Mouse (Mus musculus) megakaryocyte, embryonic 14.5 days (primary cell): Measurements from ENCODE around the gene Ctdspl2. TPM values are rescaled to one million over a fixed set of nuclear protein-coding genes. Genes with fewer than 3 reads are reported as not detected.
"Not testable (repeated sequence)": the region's sequence is repeated elsewhere in the genome, so short reads cannot be mapped to it uniquely, and the experiment has no call there.

Source experiments
- H3K27me3 ChIP-seq: replicated peaks from 2 replicates; pipeline ENCODE3; 2012; ENCODE audit warnings: inconsistent platforms
- H3K36me3 ChIP-seq: replicated peaks from 2 replicates; pipeline ENCODE3; 2012; ENCODE audit warnings: low read length, inconsistent platforms, mixed read lengths
- H3K4me1 ChIP-seq: 2 replicates; pipeline ENCODE4 v1.6.1; 2012; ENCODE audit warnings: inconsistent platforms
- H3K4me3 ChIP-seq: replicated peaks from 2 replicates; pipeline ENCODE3; 2012; ENCODE audit warnings: moderate library complexity, mild to moderate bottlenecking, inconsistent platforms
- H3K9me3 ChIP-seq: 2 replicates; pipeline ENCODE4 v1.6.1; 2012; ENCODE audit warnings: inconsistent platforms
- FLI1 ChIP-seq: IDR thresholded peaks from 2 replicates; pipeline ENCODE4 v1.6.1; 2012; ENCODE audit warnings: low read length, inconsistent platforms, mixed read lengths
- GATA1 ChIP-seq: IDR thresholded peaks from 3 replicates; pipeline ENCODE4 v1.6.1; 2012; ENCODE audit warnings: mixed read lengths, low read length, inconsistent platforms, borderline replicate concordance
- polyA plus RNA-seq: library from polyadenylated mRNA; stranded (reverse); fragments of >175 nt; gene quantifications from 2 replicates; pipeline ENCODE4 v1.2.3, GENCODE M21; 2012; ENCODE audit warnings: low replicate concordance; ENCODE audit not compliant: insufficient read depth

Gene Ctdspl2
- 0.40 TPM in 1 of 2 replicates, not detected in the other for polyA plus RNA-seq

GRCm38 (mm10) chr2:121955765-121956223 lies at the start of gene Ctdspl2, which contains the start of gene Mageb3:
Gene Ctdspl2, plus strand, starts transcription at chr2:121956001.
Gene Mageb3, minus strand, starts transcription at chr2:121956092.
- Histone ChIP-seq H3K9me3 (no peaks in the 10 kb centered on the region), H3K4me1 (peaks cover 25% of the 10 kb centered on the region), H3K4me3 (peak within 1 kb of the TSS; percentile 99), H3K27me3 (no peaks in the 10 kb centered on the region), H3K36me3 (peaks cover 13% of the 10 kb centered on the region)
- TF ChIP-seq GATA1 (no peak), FLI1 (no peak)

DNA sequence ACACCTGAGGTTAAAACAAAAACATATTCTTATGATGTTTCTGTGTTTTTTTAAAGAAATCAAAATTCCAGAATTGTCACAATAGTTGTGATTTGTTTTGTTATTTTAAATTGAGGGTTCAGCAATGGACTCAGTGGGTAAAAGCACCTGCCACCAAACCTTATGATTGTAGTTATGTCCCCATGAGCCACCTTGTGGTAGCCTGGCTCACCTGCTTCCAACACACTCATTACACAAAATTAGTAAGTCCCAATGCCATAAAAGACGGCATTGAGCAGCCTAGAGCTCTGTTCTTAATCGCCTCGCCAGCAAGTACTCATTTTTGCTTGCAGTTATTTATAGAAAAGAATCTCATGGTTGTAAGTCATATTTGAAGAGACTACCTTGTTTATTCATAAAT lies 45.8 kb upstream of the Ctdspl2 start:
- no peaks in the 10 kb centered on the region for H3K9me3 ChIP-seq
- H3K4me3 ChIP-seq = no peak overlapping the region
- H3K36me3 ChIP-seq = peaks cover 20% of the 10 kb centered on the region
- no peaks in the 10 kb centered on the region; the same call in 1 of the 2 replicates for H3K4me1 ChIP-seq
- H3K27me3 ChIP-seq = no peaks in the 10 kb centered on the region
- no peak for TF ChIP-seq FLI1
- TF ChIP-seq GATA1 = no peak

DNA sequence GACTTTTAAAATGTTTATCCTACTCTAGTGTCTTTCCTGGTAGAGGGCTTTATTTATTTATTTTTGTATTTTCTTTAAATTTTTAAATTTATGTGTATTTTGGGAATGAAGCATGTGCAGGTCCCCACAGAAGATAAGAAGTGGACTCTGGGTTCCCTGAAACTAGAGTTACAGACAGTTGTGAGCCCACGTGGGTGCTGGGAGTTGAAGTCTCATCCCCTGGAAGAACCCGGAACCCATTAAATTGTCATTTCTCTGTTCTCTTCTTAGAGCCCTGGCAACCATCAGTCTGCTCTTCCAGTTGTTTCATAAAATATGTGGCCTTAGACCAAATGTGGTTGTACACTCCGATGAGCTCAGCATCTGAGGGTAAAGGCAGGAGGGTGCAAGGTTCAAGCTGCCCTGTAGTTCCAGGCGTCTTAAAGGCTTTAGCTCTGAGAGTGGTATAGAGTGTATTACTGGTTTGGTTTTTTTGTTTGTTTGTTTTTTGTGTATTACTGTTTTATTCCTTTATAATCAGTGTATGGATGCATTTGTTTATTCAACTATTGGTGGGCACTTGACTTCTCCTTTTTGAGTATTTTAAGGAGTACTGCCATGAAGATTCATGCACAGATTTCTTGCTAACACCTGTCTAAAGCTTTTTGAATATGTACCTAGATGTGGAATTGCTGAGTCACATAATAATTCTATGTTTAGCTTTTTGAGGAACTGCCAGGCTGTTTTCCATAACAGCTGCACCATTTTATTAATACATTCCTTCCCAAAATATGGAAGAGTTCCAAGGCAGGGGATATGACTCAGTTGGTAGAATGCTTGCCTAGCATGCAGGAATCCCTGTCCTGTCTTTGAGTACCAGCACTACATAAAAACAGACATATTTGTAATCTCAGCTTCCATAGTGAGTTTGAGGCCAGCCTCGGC lies 39.5 kb upstream of the Ctdspl2 start:
- H3K4me1 ChIP-seq = no peaks in the 10 kb centered on the region; the same call in 1 of the 2 replicates
- H3K4me3 ChIP-seq = no peak overlapping the region
- no peaks in the 10 kb centered on the region for H3K27me3 ChIP-seq
- no peaks in the 10 kb centered on the region for H3K9me3 ChIP-seq
- peaks cover 13% of the 10 kb centered on the region for H3K36me3 ChIP-seq
- TF ChIP-seq GATA1 (no peak), FLI1 (no peak)

GRCm38 (mm10) chr2:121937624-121938023 lies 18.2 kb upstream of the Ctdspl2 start:
- not testable (repeated sequence) for H3K36me3 ChIP-seq, H3K4me3 ChIP-seq, H3K4me1 ChIP-seq, H3K27me3 ChIP-seq, H3K9me3 ChIP-seq

DNA sequence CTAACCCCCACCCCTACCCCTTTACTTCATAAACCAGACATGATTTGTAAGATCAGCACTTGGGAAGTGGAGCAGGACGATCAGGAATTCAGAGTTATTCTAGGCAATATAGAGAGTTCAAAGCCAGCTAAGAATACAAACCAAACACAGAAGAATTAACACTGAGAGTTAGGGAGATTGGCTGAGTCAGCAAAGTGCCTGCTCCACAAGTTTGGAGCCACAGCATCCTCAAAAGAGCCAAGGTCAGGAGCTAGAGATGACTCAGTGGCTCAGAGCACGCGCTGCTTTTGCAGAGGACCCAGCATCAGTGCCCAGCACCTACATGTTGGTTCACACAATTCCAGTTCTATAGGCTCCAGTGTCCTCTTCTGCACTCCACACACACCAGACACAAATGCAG lies 12.4 kb upstream of the Ctdspl2 start:
- peaks cover 1% of the 10 kb centered on the region for H3K27me3 ChIP-seq
- H3K4me3 ChIP-seq = no peak overlapping the region
- TF ChIP-seq GATA1 (no peak), FLI1 (no peak)
- H3K9me3 ChIP-seq = no peaks in the 10 kb centered on the region
- H3K4me1 ChIP-seq = no peaks in the 10 kb centered on the region
- no peaks in the 10 kb centered on the region for H3K36me3 ChIP-seq

GRCm38 (mm10) chr2:121954971-121955656 lies 687 bp upstream of the Ctdspl2 start:
- H3K4me1 ChIP-seq = peaks cover 25% of the 10 kb centered on the region
- peaks cover 7% of the 10 kb centered on the region for H3K36me3 ChIP-seq
- H3K27me3 ChIP-seq = no peaks in the 10 kb centered on the region
- TF ChIP-seq FLI1 = no peak
- no peak for TF ChIP-seq GATA1
- no peaks in the 10 kb centered on the region for H3K9me3 ChIP-seq
- peak overlapping the region; percentile 99 for H3K4me3 ChIP-seq

DNA sequence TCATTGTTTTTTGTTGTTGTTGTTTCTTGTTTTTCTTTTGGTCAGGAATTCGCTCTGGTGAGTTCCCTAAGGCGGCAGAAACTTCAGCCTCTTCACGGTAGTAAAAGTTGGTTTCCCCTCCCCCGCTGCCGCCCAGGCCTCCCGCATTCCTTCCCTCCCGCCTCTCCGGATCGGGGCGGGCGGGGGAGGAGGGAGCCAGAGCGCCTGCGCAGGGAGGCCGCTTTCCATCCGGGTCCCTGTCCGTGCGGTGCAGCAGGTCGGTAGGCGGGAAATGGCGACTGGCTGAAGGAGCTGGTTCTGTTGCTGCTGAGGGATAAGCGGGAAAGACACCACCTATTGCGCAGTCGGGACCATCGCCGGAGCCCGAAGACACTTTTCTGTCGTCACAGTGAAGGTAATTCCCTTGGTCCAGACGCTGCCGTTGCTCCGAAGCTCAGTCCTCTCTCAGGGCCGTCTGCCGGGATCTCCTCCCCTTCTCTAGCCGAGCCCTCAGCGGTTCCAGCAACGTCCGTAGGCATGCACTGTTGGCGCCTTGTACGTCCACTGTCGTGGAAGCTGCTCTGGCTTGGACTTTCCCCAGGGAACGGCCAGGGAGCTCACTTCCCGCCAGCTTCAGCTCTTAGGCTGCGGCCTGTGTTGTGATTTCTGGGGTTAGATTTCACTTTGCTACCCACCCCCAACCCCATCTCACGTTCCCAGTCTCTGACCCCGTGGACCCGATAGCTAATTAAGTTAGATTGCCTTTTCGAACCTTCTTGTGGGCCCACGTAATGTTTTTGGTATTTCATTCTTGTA lies 620 bp downstream of the Ctdspl2 start:
- no peaks in the 10 kb centered on the region for H3K27me3 ChIP-seq
- H3K36me3 ChIP-seq = peaks cover 13% of the 10 kb centered on the region
- H3K9me3 ChIP-seq = no peaks in the 10 kb centered on the region
- TF ChIP-seq GATA1 (no peak), FLI1 (no peak)
- H3K4me1 ChIP-seq = peaks cover 25% of the 10 kb centered on the region
- H3K4me3 ChIP-seq = peak overlapping the region; percentile 99

DNA sequence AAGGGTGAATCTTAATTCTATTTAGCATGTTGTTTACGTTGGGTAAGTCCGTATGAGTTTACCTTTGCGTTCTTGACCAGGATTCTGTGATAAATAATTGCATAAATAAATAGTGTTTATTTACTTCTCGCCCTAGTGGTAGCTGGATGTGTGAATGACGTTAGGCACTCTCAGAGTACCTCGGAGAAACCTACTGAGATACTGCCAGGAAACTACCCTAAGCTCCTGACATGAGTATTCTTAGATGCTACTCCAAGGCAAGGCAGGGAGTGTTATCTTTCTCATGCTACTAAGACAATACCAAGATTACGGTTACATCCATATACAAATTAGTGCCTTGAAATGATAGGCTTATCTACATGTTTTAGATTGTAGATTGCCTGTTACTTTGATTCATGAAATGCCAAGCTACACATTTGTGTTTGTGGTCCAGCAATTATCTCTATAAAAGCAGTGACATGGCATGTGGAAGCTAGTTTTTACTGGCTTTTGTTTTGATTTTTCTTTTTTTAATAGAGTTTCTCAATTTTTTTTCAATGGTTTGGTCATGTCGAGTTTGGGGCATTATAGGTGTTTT lies 1.5 kb downstream of the Ctdspl2 start:
- no peaks in the 10 kb centered on the region for H3K9me3 ChIP-seq
- peaks cover 25% of the 10 kb centered on the region for H3K4me1 ChIP-seq
- H3K27me3 ChIP-seq = no peaks in the 10 kb centered on the region
- TF ChIP-seq FLI1 = no peak
- no peak for TF ChIP-seq GATA1
- peaks cover 18% of the 10 kb centered on the region for H3K36me3 ChIP-seq
- peak overlapping the region; percentile 99 for H3K4me3 ChIP-seq

DNA sequence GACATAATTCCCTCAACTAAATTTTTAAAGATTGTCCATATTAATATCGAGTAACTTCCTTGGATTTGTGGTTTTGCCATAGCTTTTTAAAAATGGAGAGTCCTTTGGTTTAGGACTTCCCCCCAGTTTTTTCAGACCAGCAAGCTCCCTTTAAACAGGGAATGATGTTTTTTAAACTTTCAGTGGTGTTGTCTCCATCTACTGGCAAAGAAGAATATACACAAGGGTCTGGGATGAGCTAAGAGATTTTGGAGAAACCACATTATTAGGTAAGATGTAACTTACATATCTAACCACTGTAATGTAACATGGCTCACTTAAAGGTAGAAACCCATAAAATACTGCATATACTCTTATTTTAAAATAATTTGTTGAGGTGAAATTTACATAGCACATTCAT lies 39.9 kb downstream of the Ctdspl2 start:
- H3K9me3 ChIP-seq = no peaks in the 10 kb centered on the region
- H3K4me3 ChIP-seq = no peak overlapping the region
- TF ChIP-seq FLI1 (no peak), GATA1 (no peak)
- H3K4me1 ChIP-seq = no peaks in the 10 kb centered on the region
- peaks cover 59% of the 10 kb centered on the region for H3K36me3 ChIP-seq
- no peaks in the 10 kb centered on the region for H3K27me3 ChIP-seq
